Mouse (Mus musculus): ENCODE data around the gene Scaf4. TPM values are rescaled to one million over a fixed set of nuclear protein-coding genes. Genes with fewer than 3 reads are reported as not detected.

The Scaf4 gene
- total RNA-seq, 2 experiments from 2014 or later: 43.7 to 46.8 TPM

- DNase-seq (ENCODE audit: low spot score in 2 of 2): no peak
These were observed 73.6 kb downstream of the Scaf4 start for GRCm38 (mm10) chr16:90210717-90211116.

GRCm38 (mm10) chr16:90208996-90209395 lies 75.3 kb downstream of the Scaf4 start:
- no peak for DNase-seq (ENCODE audit: low spot score in 2 of 2)

- DNase-seq (ENCODE audit: low spot score in 2 of 2): no peak
These were observed 79.4 kb downstream of the Scaf4 start for GRCm38 (mm10) chr16:90204868-90205267.

- no peak for DNase-seq (ENCODE audit: low spot score in 2 of 2)
These were observed 80.9 kb downstream of the Scaf4 start for GRCm38 (mm10) chr16:90203226-90203962.

- DNase-seq (ENCODE audit: low spot score in 2 of 2): no peak
These were observed 82.2 kb downstream of the Scaf4 start for GRCm38 (mm10) chr16:90202140-90202539.

GRCm38 (mm10) chr16:90199174-90199573 lies 85.1 kb downstream of the Scaf4 start:
- no peak for DNase-seq (ENCODE audit: low spot score in 2 of 2)

GRCm38 (mm10) chr16:90198626-90199025 lies 85.7 kb downstream of the Scaf4 start:
- no peak for DNase-seq (ENCODE audit: low spot score in 2 of 2)

GRCm38 (mm10) chr16:90197337-90197973 lies 86.8 kb downstream of the Scaf4 start:
- peak; percentile 37 to 57 for DNase-seq (ENCODE audit: low spot score in 2 of 2)

- DNase-seq (ENCODE audit: low spot score in 2 of 2): no peak
These were observed 87.5 kb downstream of the Scaf4 start for GRCm38 (mm10) chr16:90196688-90197240.

- no peak for DNase-seq (ENCODE audit: low spot score in 2 of 2)
These were observed 90.6 kb downstream of the Scaf4 start for GRCm38 (mm10) chr16:90193719-90194118.

GRCm38 (mm10) chr16:90191289-90191688 lies 93.0 kb downstream of the Scaf4 start:
- DNase-seq (ENCODE audit: low spot score in 2 of 2): no peak

- DNase-seq (ENCODE audit: low spot score in 2 of 2): no peak
These were observed 96.8 kb downstream of the Scaf4 start for GRCm38 (mm10) chr16:90187453-90187852.

GRCm38 (mm10) chr16:90185928-90186588 lies 98.2 kb downstream of the Scaf4 start:
- DNase-seq (ENCODE audit: low spot score in 2 of 2): peak; percentile 74 to 91

GRCm38 (mm10) chr16:90184135-90184534 lies 100.2 kb downstream of the Scaf4 start:
- no peak for DNase-seq (ENCODE audit: low spot score in 2 of 2)

- DNase-seq (ENCODE audit: low spot score in 2 of 2): no peak
These were observed 102.6 kb downstream of the Scaf4 start for GRCm38 (mm10) chr16:90181673-90182072.

GRCm38 (mm10) chr16:90180975-90181374 lies 103.3 kb downstream of the Scaf4 start:
- no peak for DNase-seq (ENCODE audit: low spot score in 2 of 2)

- no peak for DNase-seq (ENCODE audit: low spot score in 2 of 2)
These were observed 104.4 kb downstream of the Scaf4 start for GRCm38 (mm10) chr16:90179892-90180291.

- no peak for DNase-seq (ENCODE audit: low spot score in 2 of 2)
These were observed 105.9 kb downstream of the Scaf4 start for GRCm38 (mm10) chr16:90178404-90178803.

GRCm38 (mm10) chr16:90177425-90177824 lies 106.9 kb downstream of the Scaf4 start:
- no peak for DNase-seq (ENCODE audit: low spot score in 2 of 2)

- peak; percentile 59 to 70 for DNase-seq (ENCODE audit: low spot score in 2 of 2)
These were observed 107.8 kb downstream of the Scaf4 start for GRCm38 (mm10) chr16:90176472-90176871.

Measured in layer of hippocampus, adult 18-20 months (tissue).